Mouse (Mus musculus): ENCODE measurements around the gene Erc1. TPM values are rescaled to one million over a fixed set of nuclear protein-coding genes. Genes with fewer than 3 reads are reported as not detected.
A peak's percentile ranks its signal among the peaks of the same experiment; 100 is the strongest.

Gene Erc1
- polyA plus RNA-seq, 1 experiment, result 5.1 TPM

DNA sequence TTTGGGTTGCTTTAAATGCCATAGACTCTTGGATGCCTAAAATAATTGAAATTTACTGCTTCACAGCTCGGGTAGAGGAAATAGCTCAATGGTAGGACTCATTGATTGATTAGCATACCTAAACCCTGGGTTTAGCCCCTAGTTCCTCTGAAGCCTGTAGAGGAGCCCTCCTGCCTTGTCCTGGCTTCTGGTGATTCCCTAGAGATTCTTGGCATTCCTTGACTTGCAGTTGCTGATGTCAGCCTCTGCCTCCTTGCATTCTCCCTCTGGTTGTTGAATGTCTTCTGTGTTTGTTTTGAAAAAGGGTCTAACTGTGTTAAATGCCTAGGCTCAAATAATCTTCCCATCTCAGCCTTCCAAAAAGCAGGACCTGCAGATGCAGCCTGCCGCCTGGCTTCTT is 6.2 kb upstream of the Erc1 start:
- H3K27ac ChIP-seq (ENCODE audit: insufficient read depth, low read depth, low read length), result no peak overlapping the region
- H3K4me3 ChIP-seq (ENCODE audit: low read depth, low read length), result no peak overlapping the region
- no peak for TF ChIP-seq CTCF (IDR thresholded peaks at IDR 0.05; ENCODE audit: extremely low read depth, insufficient read length, insufficient replicate concordance, low read depth, low read length)
- no peak for TF ChIP-seq POLR2A (IDR thresholded peaks at IDR 0.05; ENCODE audit: low read depth, low read length)
- no peaks in the 10 kb centered on the region for H3K4me1 ChIP-seq (ENCODE audit: control insufficient read depth, insufficient read depth, insufficient read length, low read length)
- no peaks in the 10 kb centered on the region for H3K27me3 ChIP-seq (ENCODE audit: control insufficient read depth, insufficient read depth, low read length)
- H3K36me3 ChIP-seq (ENCODE audit: control insufficient read depth, insufficient read depth, low read length), result no peaks in the 10 kb centered on the region
- WGBS, result 64% methylated on average over 2 of the region's 2 CpGs

DNA sequence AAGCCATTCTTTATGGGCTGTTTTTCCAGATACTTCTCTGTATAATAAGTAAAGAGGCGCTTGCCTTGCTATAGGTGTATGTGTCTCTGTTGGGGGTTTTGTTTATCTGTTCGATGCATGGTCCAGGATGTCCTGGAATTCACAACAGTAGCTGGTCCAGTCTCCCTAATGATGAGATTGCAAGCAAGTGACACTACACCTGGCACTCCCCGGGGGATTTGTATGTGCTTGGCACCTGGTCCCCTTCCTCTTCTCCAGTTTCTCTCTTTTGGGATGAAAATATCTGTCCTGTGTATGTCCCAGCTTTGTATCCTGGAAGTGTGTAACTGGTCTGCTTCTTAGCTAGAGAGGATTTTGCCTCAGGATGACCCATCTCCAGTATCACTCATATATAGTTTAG is 1.9 kb upstream of the Erc1 start:
- WGBS, result 93% methylated on average over 3 of the region's 3 CpGs
- H3K27me3 ChIP-seq (ENCODE audit: control insufficient read depth, insufficient read depth, low read length), result no peaks in the 10 kb centered on the region
- H3K36me3 ChIP-seq (ENCODE audit: control insufficient read depth, insufficient read depth, low read length), result no peaks in the 10 kb centered on the region
- TF ChIP-seq POLR2A (IDR thresholded peaks at IDR 0.05; ENCODE audit: low read depth, low read length) (no peak), CTCF (IDR thresholded peaks at IDR 0.05; ENCODE audit: extremely low read depth, insufficient read length, insufficient replicate concordance, low read depth, low read length) (no peak)
- no peak overlapping the region for H3K4me3 ChIP-seq (ENCODE audit: low read depth, low read length)
- H3K27ac ChIP-seq (ENCODE audit: insufficient read depth, low read depth, low read length), result no peak overlapping the region
- peaks cover 6% of the 10 kb centered on the region; the same call in 1 of the 2 replicates for H3K4me1 ChIP-seq (ENCODE audit: control insufficient read depth, insufficient read depth, insufficient read length, low read length)

DNA sequence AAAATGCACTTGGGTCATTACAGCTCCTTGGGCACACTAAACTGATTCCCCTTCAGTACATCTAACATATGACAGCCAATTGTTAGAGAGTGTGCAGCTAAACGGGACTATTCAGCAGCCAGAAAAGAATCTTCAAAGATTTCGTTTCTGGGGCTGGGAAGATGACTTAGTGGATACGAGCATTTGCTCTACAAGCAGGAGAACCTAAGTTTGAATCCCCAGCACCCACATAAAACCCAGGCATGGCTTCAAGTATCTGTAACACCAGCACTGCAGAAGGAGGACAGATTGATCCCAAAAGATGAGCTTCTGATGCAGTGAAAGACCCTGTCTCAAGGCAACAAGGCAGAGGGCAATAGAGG is 1.4 kb upstream of the Erc1 start:
- H3K27me3 ChIP-seq (ENCODE audit: control insufficient read depth, insufficient read depth, low read length), result no peaks in the 10 kb centered on the region
- peaks cover 6% of the 10 kb centered on the region; the same call in 1 of the 2 replicates for H3K4me1 ChIP-seq (ENCODE audit: control insufficient read depth, insufficient read depth, insufficient read length, low read length)
- H3K27ac ChIP-seq (ENCODE audit: insufficient read depth, low read depth, low read length), result no peak overlapping the region
- no peak for TF ChIP-seq POLR2A (IDR thresholded peaks at IDR 0.05; ENCODE audit: low read depth, low read length)
- no peak overlapping the region for H3K4me3 ChIP-seq (ENCODE audit: low read depth, low read length)
- 75% methylated on average over 3 of the region's 3 CpGs for WGBS
- H3K36me3 ChIP-seq (ENCODE audit: control insufficient read depth, insufficient read depth, low read length), result no peaks in the 10 kb centered on the region

DNA sequence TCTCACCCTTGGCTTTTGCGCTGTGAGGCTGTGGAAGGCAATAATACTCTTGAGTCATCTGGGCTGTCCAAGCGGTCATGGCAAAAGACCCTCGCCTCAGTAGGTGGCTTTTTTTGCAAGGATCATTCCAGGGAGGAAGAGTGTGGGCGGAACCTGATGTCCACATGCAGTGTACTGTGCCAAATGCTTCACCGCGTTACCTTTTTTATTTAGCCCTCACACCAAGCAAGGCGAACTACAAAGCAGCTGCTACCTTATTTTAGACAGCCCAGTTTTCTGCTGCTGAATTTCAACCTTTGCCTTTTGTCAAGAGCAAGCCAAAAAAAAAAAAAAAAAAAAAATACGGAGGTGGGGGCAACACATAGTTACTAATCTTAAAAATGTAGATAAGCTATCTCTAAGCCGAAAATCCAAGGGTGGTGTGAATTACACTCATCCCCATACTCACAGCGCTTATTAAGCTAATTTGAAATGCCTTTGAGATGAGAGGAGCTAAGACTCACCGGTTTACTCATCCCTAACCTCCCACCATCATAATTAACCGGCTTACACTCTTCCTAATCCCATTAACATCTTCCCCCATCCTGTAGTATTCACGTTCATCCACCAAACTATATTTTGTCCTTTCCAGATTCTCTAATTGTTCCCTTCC is 855 bp upstream of the Erc1 start:
- WGBS, result 18% methylated on average over 13 of the region's 13 CpGs
- Histone ChIP-seq H3K27ac (ENCODE audit: insufficient read depth, low read depth, low read length) (peak overlapping the region; percentile 76), H3K27me3 (ENCODE audit: control insufficient read depth, insufficient read depth, low read length) (no peaks in the 10 kb centered on the region), H3K4me1 (ENCODE audit: control insufficient read depth, insufficient read depth, insufficient read length, low read length) (peaks cover 6% of the 10 kb centered on the region; the same call in 1 of the 2 replicates), H3K36me3 (ENCODE audit: control insufficient read depth, insufficient read depth, low read length) (no peaks in the 10 kb centered on the region), H3K4me3 (ENCODE audit: low read depth, low read length) (peak overlapping the region; percentile 85)
- TF ChIP-seq CTCF (IDR thresholded peaks at IDR 0.05; ENCODE audit: extremely low read depth, insufficient read length, insufficient replicate concordance, low read depth, low read length) (no peak), POLR2A (IDR thresholded peaks at IDR 0.05; ENCODE audit: low read depth, low read length) (no peak)

DNA sequence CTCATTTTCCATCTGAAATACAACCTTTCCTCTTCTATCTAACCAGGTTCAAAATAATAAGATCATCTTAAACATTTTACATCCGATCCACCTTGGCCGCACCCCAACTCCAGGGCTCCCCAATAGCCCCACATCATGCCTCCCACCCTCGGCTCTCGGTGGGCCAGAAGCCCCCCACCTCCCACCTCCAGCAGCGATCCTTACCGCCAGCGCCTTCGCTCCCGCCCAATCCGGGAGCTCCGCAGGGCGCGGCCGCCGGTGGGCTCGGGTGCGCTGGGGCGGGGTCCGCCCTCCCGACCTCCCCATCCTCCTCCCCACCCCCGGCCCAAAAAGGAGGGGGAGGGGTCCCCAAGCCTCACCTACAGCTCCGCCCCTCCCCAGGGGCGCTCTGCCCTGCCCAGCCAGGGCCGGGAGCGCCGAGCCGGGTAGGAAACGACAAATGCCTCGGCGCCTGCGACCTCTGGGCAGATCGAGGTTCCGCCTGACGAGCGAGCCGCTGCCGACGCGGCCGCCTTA is 391 bp downstream of the Erc1 start:
- Histone ChIP-seq H3K27me3 (ENCODE audit: control insufficient read depth, insufficient read depth, low read length) (no peaks in the 10 kb centered on the region), H3K27ac (ENCODE audit: insufficient read depth, low read depth, low read length) (peak overlapping the region; percentile 72), H3K36me3 (ENCODE audit: control insufficient read depth, insufficient read depth, low read length) (no peaks in the 10 kb centered on the region), H3K4me1 (ENCODE audit: control insufficient read depth, insufficient read depth, insufficient read length, low read length) (peaks cover 6% of the 10 kb centered on the region; the same call in 1 of the 2 replicates), H3K4me3 (ENCODE audit: low read depth, low read length) (peak overlapping the region; percentile 85)
- 1% methylated on average over 39 of the region's 40 CpGs for WGBS
- TF ChIP-seq POLR2A (IDR thresholded peaks at IDR 0.05; ENCODE audit: low read depth, low read length) (no peak), CTCF (IDR thresholded peaks at IDR 0.05; ENCODE audit: extremely low read depth, insufficient read length, insufficient replicate concordance, low read depth, low read length) (no peak)

DNA sequence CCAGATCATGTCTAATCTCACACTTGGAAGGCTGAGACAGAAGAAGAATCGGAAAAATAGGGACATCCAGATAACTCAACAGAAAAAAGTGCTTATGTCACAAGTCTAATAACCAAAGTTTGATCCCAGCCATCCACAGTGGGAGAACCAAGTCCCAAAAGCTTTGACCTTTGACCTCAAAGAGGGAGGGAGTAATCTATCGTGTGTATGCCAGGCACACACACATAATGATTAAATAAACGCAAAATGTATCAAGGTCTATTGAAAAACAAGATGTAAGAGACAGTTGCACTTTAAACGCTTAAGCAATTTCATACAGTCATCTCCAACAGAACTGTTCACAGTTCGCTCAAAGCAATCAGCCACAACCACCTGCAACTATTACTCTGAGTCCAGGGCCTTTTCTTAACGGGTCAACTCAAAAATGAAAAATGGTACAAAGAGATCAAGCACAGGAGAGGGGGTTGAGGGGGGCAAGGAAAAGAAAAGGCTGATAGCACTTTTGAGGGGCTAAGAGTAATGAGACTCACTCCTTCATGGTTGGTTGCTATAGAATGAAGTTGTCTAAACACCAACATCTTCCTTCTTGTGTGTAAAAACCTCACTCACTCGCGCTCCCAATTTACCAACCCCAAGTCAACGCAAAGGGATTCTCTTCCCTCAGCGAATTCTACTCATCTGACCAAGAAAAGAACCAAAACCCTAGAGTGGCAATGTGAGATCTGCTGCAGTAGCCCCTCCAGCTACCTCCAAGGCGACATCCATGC is 1.0 kb downstream of the Erc1 start:
- Histone ChIP-seq H3K36me3 (ENCODE audit: control insufficient read depth, insufficient read depth, low read length) (no peaks in the 10 kb centered on the region), H3K4me3 (ENCODE audit: low read depth, low read length) (peak overlapping the region; percentile 85), H3K27me3 (ENCODE audit: control insufficient read depth, insufficient read depth, low read length) (no peaks in the 10 kb centered on the region), H3K27ac (ENCODE audit: insufficient read depth, low read depth, low read length) (no peak overlapping the region), H3K4me1 (ENCODE audit: control insufficient read depth, insufficient read depth, insufficient read length, low read length) (peaks cover 6% of the 10 kb centered on the region; the same call in 1 of the 2 replicates)
- 20% methylated on average over 11 of the region's 11 CpGs for WGBS
- no peak for TF ChIP-seq POLR2A (IDR thresholded peaks at IDR 0.05; ENCODE audit: low read depth, low read length)
- no peak for TF ChIP-seq CTCF (IDR thresholded peaks at IDR 0.05; ENCODE audit: extremely low read depth, insufficient read length, insufficient replicate concordance, low read depth, low read length)

DNA sequence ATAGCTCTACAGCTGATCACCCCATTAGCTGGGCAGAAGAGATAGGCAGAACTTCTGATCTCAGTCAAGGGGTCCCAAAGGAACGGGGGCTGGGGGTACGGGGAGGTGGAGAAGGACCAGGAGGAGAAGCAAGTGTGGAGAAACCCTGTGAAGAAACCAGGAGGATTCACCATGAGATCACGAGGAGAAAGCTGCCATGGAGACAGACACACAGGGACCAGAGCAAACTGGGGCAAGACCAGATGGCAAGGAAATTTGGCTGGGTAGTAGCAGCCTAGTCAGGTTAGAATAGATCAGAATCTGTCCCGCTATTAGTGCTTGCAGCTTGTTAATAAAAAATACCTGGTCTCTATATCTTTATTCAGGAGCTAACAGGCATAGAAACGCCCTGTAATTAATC is 18.0 kb downstream of the Erc1 start:
- H3K4me3 ChIP-seq (ENCODE audit: low read depth, low read length), result no peak overlapping the region
- WGBS, result 73% methylated on average over 5 of the region's 5 CpGs
- H3K4me1 ChIP-seq (ENCODE audit: control insufficient read depth, insufficient read depth, insufficient read length, low read length), result no peaks in the 10 kb centered on the region
- no peaks in the 10 kb centered on the region for H3K27me3 ChIP-seq (ENCODE audit: control insufficient read depth, insufficient read depth, low read length)
- TF ChIP-seq CTCF (IDR thresholded peaks at IDR 0.05; ENCODE audit: extremely low read depth, insufficient read length, insufficient replicate concordance, low read depth, low read length), result no peak
- no peak for TF ChIP-seq POLR2A (IDR thresholded peaks at IDR 0.05; ENCODE audit: low read depth, low read length)
- no peak overlapping the region for H3K27ac ChIP-seq (ENCODE audit: insufficient read depth, low read depth, low read length)
- H3K36me3 ChIP-seq (ENCODE audit: control insufficient read depth, insufficient read depth, low read length), result no peaks in the 10 kb centered on the region

All from small intestine, adult 2 months (tissue).